Mouse (Mus musculus) brain, adult 2 months (tissue): ENCODE measurements at regions not wholly inside any gene's neighbourhood (a gene's known extent, or its start where the extent isn't known, plus 50 kb on each side); places are given as distances from the start of the nearest gene placed in this dataset.

Source experiments
- DNase-seq: peaks from one replicate; pipeline ENCODE4 v3.0.0; 2011; ENCODE audit warnings: low read depth, low spot score

GRCm38 (mm10) chr11:20460501-20460921, 82.5 kb upstream of the Sertad2 start:
- DNase-seq, result peak; percentile 53

DNA sequence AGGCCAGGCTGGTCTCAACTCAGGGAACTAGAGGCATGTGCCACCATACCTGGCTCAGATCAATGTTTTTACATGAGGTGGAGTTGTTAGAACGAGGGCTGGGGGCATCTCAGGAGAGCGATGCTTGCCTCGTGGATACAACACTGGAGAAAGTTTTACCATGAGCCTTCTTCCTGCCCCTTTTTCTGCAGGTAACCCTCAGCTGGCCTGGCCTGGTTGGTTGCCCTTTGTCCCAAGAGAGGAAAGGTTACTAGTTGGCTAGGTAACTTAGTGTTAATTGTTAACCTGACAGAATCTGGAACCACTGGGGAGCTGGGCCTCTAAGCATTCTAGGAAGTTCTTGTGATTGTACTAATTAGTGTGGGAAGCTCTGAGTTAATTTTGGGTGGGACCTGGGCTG, 81.0 kb upstream of the Sertad2 start:
- DNase-seq, result no peak

DNA sequence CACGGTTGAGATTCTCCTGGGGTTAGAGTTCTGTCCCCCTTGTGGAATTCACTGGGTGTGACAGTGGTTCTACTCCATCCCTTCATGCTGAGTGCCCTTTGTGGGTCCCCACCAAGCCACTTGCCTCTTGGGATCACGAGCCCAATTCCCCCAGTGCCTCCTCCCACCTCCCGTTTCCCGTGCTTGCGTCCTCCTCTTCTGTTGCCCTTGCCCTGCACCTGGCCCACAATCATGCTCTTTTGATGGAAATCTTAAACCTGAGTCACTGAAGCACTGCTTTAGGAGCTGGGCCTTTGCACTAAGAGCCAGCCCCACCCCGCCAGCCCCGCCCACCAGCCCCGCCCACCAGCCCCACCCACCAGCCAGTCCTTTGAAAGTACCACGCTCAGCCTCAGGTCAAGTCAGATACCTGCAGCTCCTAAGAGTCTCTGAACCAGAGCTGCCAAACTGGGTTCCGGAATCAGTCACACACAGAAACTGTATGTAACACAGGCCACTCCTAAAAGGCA, 79.8 kb upstream of the Sertad2 start:
- no peak for DNase-seq

GRCm38 (mm10) chr11:20464564-20464963, 78.5 kb upstream of the Sertad2 start:
- no peak for DNase-seq

- no peak for DNase-seq
Observed at GRCm38 (mm10) chr11:20466591-20466990, 76.5 kb upstream of the Sertad2 start.

DNA sequence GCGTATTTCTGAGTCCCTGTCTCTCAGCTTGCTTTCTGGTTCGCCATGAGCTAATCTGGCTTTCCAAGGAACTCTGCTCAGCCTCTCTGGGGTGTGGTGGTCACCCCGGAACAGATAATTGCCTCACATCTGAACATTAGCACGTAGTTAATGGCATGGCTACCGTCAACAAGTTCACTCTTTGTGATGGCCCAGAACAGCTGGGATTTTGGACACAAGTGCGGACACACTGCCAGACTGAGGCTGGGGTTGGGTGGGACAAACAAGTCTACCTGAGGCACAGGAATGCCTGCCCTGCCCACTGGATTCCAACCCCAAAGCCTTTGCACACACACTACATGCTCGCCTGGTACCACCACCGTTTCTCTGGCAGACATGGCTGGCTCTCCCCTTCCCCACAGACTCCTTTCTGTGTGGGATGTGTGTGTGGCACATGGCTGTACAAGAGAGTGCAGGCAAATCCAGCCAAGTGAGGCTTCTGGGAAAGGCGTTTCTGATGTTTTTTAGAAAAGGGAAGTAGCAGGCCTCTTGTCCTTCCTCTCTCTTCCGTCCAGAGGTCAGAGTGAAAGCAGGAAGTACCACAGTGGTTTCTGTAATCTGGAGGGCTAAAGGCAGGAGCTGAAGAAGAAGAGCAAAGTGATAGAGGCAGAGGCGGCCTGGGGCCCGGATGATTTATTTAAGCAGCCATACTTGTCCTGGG, 74.6 kb upstream of the Sertad2 start:
- DNase-seq, result peak; percentile 18

DNA sequence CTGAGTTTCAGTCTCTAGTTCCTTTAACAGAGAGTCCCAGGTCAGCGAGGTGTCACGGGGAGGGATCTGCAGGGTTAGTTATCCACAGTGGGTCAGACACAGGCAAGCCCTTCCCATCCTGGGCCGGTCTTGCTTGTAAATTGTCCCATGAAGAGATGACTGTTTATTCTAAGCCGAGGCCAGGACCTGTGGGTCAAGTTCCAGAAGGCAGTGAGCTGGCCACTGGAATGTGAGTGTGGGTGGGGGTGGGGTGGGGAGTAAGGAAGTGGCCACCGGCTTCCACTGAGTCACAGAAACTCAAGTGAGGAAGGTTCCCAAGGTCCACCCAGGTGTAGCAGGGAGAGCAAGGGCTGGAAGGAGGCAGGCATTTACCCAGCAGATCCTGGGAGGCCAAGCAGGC, 73.7 kb upstream of the Sertad2 start:
- no peak for DNase-seq

DNA sequence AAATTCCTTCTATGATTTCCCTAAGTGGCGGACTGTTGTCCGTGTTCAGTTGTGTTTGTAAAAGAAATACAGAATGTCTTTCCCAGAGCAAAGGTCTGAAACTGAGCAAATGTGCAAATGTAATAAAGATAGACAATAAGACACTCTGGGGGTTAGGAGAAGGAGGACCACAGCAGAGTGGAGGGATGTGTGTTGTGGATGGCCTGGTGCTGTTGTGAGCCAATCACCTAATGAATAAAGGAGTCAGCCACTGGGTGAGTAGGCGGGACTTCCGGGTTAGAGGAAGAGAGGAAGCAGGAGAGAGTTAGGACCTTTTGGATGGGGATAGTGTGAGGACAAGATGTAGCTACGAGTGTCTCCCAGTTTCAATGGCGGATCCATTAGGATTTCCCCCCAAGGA, 72.7 kb upstream of the Sertad2 start:
- no peak for DNase-seq

- no peak for DNase-seq
Observed at GRCm38 (mm10) chr11:20472336-20472735, 70.7 kb upstream of the Sertad2 start.

DNA sequence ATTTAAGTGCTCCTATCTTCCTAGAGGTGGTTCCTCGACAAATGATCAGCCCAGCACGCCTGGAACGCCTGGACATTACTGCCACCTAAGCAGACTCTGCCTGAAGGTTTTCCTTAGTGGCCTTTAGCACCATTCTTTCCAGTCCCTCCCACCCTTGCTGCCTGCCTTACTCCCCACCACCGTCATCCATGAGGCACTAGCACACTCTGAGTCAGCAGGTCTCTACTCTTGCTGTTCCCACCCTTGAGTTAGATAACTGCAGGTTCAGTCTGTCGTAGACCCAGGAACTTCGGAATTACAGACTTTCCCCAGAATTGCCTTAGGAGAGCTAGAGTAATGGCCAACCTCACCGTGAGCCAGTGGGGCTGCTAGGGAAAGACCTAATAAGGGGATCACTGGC, 67.4 kb upstream of the Sertad2 start:
- DNase-seq, result peak; percentile 17

DNA sequence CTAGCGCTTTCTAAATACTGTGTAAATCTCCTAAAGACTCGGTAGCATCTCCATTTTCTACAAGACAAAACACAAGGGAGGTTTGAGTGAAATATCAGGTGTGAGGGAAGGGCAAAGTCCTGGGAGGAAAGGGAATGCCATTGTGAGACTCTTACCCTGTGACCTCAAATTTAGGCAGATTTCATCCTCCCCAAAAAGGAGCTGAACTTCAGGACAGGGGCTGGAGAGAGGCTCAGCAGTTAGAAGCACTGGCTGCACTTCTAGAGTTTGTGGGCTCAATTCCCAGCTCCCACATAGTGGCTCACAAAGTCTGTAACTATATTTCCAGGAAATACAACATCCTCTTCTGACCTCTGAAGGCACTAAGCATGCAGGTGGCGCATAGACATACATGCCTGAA, 66.6 kb upstream of the Sertad2 start:
- no peak for DNase-seq

- DNase-seq, result peak; percentile 88
Observed at GRCm38 (mm10) chr11:20477183-20478037, 65.6 kb upstream of the Sertad2 start.

DNA sequence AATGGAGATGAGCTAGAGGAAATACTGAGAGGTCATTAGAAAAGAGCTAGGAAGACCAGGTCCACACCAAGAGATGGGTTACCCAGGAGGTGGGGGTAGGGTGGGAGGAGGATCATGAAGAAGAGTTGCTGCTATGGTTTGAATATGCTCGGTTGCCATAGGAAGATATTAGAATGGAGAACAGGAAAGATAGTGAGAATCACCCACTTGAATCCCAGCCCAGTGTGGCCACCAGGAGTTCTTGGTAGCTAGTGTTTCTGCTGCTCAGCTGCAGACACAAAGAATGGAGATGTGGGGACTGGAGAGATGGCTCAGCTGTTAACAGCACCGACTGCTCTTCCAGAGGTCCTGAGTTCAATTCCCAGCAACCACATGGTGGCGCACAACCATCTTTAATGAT, 62.4 kb upstream of the Sertad2 start:
- no peak for DNase-seq

DNA sequence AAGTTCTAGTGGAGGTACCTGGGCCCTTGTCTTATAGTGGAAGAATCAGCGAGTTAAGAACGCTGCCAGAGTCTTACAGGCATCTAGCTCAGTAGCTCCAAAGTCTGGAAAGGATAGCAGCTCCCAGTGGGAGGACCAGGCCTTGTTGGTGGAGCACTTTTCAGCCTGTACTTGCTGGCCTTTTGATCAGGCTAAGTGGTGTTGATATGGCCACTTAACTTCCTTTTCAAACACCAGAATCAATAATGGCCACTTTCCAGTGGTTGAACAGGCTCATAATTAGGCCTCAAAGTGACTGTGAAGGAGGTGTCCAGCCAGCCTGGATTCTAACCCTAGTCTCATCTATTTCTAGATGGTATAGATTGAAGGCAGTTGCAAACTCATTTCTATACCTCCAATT, 57.7 kb upstream of the Sertad2 start:
- no peak for DNase-seq
